Mouse (Mus musculus) heart, embryonic 12.5 days (tissue): ENCODE measurements around the gene Cd101. TPM values are rescaled to one million over a fixed set of nuclear protein-coding genes. Genes with fewer than 3 reads are reported as not detected.
A peak's percentile ranks its signal among the peaks of the same experiment; 100 is the strongest.

Experiments used
- ATAC-seq: fragments of 200-750 bp; cut with Nextera tagmentation; 2 replicates; pipeline ENCODE4 v1.8.0; 2017; ENCODE audit warnings: moderate TSS enrichment, moderate library complexity; ENCODE audit not compliant: insufficient number of reproducible peaks, low FRiP score
- H3K27ac ChIP-seq: fragments of 300-500 bp; sonication (generic); 2 replicates; pipeline ENCODE4 v1.5.1; 2016; ENCODE audit warnings: mild to moderate bottlenecking, moderate library complexity; ENCODE audit not compliant: poor library complexity, severe bottlenecking
- H3K27me3 ChIP-seq: fragments of 300-500 bp; sonication (generic); replicated peaks from 2 replicates; pipeline ENCODE4 v1.6.1; 2016; ENCODE audit warnings: mild to moderate bottlenecking, moderate library complexity
- H3K36me3 ChIP-seq: fragments of 300-500 bp; sonication (generic); 2 replicates; pipeline ENCODE4 v1.6.1; 2016; ENCODE audit warnings: mild to moderate bottlenecking, moderate library complexity
- H3K4me1 ChIP-seq: fragments of 300-500 bp; sonication (generic); replicated peaks from 2 replicates; pipeline ENCODE4 v1.6.1; 2016; ENCODE audit warnings: mild to moderate bottlenecking
- H3K4me2 ChIP-seq: fragments of 300-500 bp; sonication (generic); 2 replicates; pipeline ENCODE4 v1.6.1; 2016; ENCODE audit warnings: mild to moderate bottlenecking, moderate library complexity
- H3K4me3 ChIP-seq: fragments of 300-500 bp; sonication (generic); 2 replicates; pipeline ENCODE4 v1.5.1; 2016; ENCODE audit warnings: mild to moderate bottlenecking
- H3K9ac ChIP-seq: fragments of 300-500 bp; sonication (generic); 2 replicates; pipeline ENCODE4 v1.6.1; 2016; ENCODE audit warnings: mild to moderate bottlenecking, moderate library complexity
- H3K9me3 ChIP-seq: fragments of 300-500 bp; sonication (generic); replicated peaks from 2 replicates; pipeline ENCODE4 v1.6.1; 2016; ENCODE audit warnings: mild to moderate bottlenecking, moderate library complexity
- WGBS: fragments of 180-500 bp; shearing (Covaris S2); methylation state at CpG from one replicate; pipeline ENCODE4 v1.1.7; 2016; 5-methylcytosine and 5-hydroxymethylcytosine counted together
- polyA plus RNA-seq: library from polyadenylated mRNA; unstranded; fragments of >200 nt; fragmentation: Nextera tagmentation; extraction: Ambion mirVana; gene quantifications from 2 replicates; pipeline ENCODE4 v1.2.1, GENCODE M21; 2016

The Cd101 gene
- polyA plus RNA-seq, 1 experiment from 2014 or later, result 0.27 TPM

DNA sequence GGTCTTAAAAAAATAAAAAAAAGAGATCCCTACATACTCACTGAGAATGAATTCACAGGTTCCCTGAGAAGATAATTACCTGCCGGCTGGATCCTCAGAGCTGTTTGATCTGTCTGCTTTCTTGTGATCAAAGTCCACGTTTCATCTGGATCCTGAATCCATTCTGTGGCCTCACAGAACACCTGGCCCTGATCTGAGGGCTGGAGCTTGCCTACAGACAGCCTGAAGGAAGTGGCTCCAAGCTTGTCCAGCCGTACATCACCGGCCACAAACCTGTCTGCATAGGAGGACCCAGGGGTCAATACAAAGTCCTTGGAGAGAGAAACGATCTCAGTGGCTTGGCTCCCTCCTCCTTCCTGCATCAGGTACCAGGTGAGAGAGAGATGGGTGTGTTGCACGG is 10.9 kb downstream of the Cd101 start:
- Histone ChIP-seq H3K4me3 (no peak overlapping the region), H3K9ac (no peak overlapping the region), H3K27me3 (no peaks in the 10 kb centered on the region), H3K4me1 (peaks cover 16% of the 10 kb centered on the region), H3K27ac (no peak overlapping the region), H3K4me2 (no peak overlapping the region), H3K36me3 (no peaks in the 10 kb centered on the region), H3K9me3 (no peaks in the 10 kb centered on the region)
- 82% methylated on average over 6 of the region's 6 CpGs for WGBS
- no peak for ATAC-seq

DNA sequence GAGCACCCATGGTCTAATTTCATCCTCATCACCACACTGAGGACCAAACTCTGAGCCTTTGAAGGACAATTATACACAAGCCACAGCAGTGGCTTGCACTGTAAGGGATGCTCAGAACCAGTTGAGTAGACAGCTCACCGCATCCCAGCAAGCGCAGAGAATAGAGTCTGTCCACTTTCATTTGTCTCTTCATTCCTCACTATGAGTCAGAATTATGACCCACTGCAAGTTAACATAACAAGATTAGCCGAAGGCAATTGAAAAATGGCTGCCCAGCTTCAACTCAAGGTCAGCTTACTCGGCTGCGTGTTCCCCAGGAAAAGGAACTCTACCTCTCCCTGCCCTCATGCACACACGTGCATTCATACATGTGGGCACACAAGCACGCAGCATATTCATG is 13.3 kb downstream of the Cd101 start:
- ATAC-seq, result no peak
- no peaks in the 10 kb centered on the region for H3K36me3 ChIP-seq
- H3K4me3 ChIP-seq, result no peak overlapping the region
- peaks cover 26% of the 10 kb centered on the region for H3K4me1 ChIP-seq
- WGBS, result 84% methylated on average over 7 of the region's 7 CpGs
- H3K27ac ChIP-seq, result no peak overlapping the region
- no peaks in the 10 kb centered on the region for H3K9me3 ChIP-seq
- no peak overlapping the region for H3K4me2 ChIP-seq
- no peak overlapping the region for H3K9ac ChIP-seq
- H3K27me3 ChIP-seq, result no peaks in the 10 kb centered on the region

DNA sequence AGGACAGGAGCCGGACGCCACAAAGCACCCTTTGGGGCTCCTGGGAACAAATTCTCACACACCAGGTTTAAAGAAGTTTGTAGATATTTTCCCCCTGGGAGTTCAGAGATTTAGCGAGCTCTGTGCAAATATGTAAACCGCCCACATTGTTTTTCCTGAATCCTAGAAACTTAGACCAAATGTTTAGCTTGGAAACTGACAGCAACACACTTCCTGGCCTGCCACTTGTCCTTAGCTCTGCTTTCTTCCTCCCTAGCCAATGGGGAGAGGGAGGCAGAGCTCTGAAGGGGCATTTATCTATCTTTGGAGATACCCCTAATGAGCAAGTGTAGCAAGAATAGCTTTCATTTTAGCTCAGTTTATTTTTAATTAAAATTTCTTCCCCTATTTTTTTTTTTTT is 14.1 kb downstream of the Cd101 start:
- H3K27ac ChIP-seq, result peak overlapping the region; percentile 28; the same call in 1 of the 2 replicates
- 39% methylated on average over 4 of the region's 4 CpGs for WGBS
- no peak overlapping the region for H3K9ac ChIP-seq
- no peaks in the 10 kb centered on the region for H3K36me3 ChIP-seq
- no peaks in the 10 kb centered on the region for H3K27me3 ChIP-seq
- peak overlapping the region; percentile 28; the same call in 1 of the 2 replicates for H3K4me2 ChIP-seq
- no peak overlapping the region for H3K4me3 ChIP-seq
- peaks cover 24% of the 10 kb centered on the region for H3K4me1 ChIP-seq
- no peaks in the 10 kb centered on the region for H3K9me3 ChIP-seq
- ATAC-seq, result no peak

DNA sequence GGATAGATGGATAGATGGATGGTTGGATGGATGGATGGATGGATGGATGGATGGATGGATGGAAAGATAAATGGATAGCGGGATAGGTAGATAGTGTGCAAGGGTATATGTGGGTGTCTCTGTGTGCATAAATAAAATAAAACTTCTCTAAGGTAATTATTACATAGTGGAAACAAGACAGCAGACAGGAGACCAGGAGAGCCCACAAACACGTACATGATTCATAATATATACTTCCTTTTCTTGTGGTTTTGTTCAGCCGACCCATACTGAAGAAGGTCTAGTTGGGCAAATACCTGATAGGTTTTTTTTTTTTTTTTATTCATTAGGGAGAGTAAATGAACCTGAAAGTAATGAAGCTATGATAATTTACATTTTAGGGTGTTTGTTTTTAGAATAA is 15.8 kb downstream of the Cd101 start:
- Histone ChIP-seq H3K4me3 (no peak overlapping the region), H3K27ac (no peak overlapping the region), H3K9me3 (no peaks in the 10 kb centered on the region), H3K4me1 (peaks cover 24% of the 10 kb centered on the region), H3K4me2 (no peak overlapping the region), H3K9ac (no peak overlapping the region), H3K27me3 (no peaks in the 10 kb centered on the region), H3K36me3 (no peaks in the 10 kb centered on the region)
- no peak for ATAC-seq
- WGBS, result 90% methylated on average over 3 of the region's 3 CpGs

DNA sequence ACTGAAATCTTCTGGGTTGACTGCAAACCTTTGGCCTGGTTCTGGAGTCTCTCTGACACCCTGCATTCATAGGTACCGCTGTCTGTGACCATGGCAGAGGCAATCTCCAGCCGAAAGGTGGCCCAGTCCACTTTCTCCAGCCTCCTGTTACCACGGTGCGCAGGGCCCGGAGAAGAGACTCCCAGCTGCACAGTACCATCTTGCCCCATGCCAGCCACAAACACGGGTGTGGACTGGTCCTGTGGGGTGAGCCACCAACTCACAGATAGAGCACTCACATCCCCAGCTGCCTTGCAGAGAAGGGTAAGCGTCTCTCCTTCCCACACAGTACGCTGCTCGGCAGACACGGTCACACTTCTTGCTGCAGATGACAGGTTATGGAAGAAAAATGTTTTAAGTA is 16.4 kb downstream of the Cd101 start:
- Histone ChIP-seq H3K36me3 (no peaks in the 10 kb centered on the region), H3K4me1 (peaks cover 24% of the 10 kb centered on the region), H3K9me3 (no peaks in the 10 kb centered on the region), H3K4me2 (no peak overlapping the region), H3K27ac (no peak overlapping the region; the same call in 1 of the 2 replicates), H3K27me3 (no peaks in the 10 kb centered on the region), H3K4me3 (no peak overlapping the region), H3K9ac (no peak overlapping the region)
- WGBS, result 90% methylated on average over 10 of the region's 10 CpGs
- no peak for ATAC-seq

DNA sequence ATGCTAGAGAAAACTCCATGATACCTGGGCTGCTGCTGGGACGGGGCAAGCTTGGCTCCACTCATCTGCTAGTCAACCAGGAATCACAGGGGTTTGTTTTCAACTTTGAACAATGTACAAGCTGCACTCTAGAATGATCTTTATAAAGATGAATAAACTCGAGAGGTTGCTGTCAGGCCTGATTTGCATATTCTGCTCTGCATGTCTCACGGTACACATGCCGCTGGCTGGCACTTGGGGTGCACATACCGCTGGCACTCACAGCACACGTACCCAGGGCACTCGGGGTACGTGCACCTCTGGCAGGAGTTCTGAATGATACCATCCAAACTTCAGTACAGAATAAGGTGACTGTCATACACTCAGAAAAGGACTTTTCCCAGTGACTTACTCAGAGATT is 16.8 kb downstream of the Cd101 start:
- no peak for ATAC-seq
- H3K9me3 ChIP-seq, result no peaks in the 10 kb centered on the region
- WGBS, result 80% methylated on average over 8 of the region's 8 CpGs
- H3K4me3 ChIP-seq, result no peak overlapping the region
- no peak overlapping the region for H3K9ac ChIP-seq
- peaks cover 26% of the 10 kb centered on the region for H3K4me1 ChIP-seq
- no peaks in the 10 kb centered on the region for H3K36me3 ChIP-seq
- no peak overlapping the region for H3K4me2 ChIP-seq
- H3K27me3 ChIP-seq, result no peaks in the 10 kb centered on the region
- H3K27ac ChIP-seq, result 0 out of 2 replicates have a peak overlapping the region, but pooled peaks have one; percentile 35

DNA sequence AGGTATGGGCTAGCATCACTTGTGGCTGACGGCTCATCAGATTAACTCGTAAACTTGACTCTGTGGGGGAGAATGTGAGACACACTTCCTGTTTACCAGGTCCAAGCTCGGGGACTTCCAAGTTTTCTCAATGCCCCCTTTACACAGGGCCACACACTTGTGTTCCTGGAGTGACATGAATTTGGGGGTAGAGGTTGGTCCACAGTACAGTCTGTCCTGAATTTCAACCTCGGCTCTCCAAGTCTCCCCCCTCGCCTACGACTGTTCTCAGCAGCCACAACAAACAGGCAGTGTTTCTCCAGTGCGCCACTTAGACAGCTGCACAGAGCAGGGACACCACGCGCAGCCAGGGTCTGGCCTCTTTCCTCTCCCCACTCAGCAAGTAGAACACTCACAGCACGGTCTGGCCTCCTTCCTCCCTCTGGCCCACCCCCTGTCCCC is 17.2 kb downstream of the Cd101 start:
- H3K4me2 ChIP-seq, result no peak overlapping the region; the same call in 1 of the 2 replicates
- no peak overlapping the region for H3K4me3 ChIP-seq
- no peaks in the 10 kb centered on the region for H3K9me3 ChIP-seq
- ATAC-seq, result peak; percentile 53; the same call in 1 of the 2 replicates
- no peaks in the 10 kb centered on the region for H3K36me3 ChIP-seq
- peaks cover 31% of the 10 kb centered on the region for H3K4me1 ChIP-seq
- 44% methylated on average over 10 of the region's 10 CpGs for WGBS
- no peak overlapping the region for H3K9ac ChIP-seq
- 0 out of 2 replicates have a peak overlapping the region, but pooled peaks have one; percentile 35 for H3K27ac ChIP-seq
- no peaks in the 10 kb centered on the region for H3K27me3 ChIP-seq

DNA sequence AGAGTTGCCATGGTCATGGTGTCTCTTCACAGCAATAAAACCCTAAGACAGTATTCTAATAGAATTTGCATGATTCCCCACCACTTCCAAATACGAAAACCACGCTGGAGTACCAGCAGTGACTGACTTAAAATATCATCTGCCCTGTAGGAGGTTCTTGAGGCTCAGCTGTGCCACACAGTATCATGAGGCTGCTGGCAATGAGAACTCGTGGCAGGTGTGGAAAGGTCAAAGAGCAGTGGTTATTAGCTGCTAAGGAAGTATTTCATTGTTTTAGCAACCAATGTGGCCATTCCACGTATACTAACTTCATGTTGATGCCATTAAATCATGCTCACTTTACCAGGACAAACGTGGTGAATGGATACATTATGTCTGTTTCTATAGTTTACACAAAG is 18.2 kb downstream of the Cd101 start:
- Histone ChIP-seq H3K36me3 (no peaks in the 10 kb centered on the region), H3K4me1 (peaks cover 35% of the 10 kb centered on the region), H3K4me2 (no peak overlapping the region), H3K27ac (no peak overlapping the region), H3K27me3 (no peaks in the 10 kb centered on the region), H3K9ac (no peak overlapping the region), H3K4me3 (no peak overlapping the region), H3K9me3 (no peaks in the 10 kb centered on the region)
- no peak for ATAC-seq
- 71% methylated on average over 5 of the region's 5 CpGs for WGBS

DNA sequence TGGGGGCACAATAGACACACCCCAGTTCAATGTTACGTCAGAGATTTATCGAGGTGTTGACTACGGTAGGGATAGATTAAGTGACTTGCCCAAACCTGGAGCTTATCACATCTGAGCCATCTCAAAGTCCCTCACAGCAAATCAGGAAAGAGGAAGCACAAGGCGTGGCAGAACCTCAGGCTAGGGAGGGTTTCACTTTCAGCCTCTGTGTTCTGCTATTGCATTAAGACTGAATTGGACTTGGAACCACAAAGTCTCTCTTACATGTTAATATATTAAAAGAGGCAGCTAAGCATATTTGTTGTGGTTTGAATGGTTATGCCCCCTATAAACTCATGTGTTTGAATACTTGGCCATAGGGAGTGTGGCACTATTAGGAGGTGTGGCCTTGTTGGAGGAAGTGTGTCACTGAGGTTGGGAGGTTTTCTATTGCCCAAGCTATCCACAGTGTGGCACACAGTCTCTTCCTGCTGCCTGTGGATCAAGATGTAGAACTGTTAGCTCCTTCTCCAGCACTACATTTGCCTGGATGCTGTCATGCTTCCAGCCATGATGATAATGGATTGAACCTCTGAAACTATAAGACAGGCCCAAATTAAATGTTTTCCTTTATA is 18.7 kb downstream of the Cd101 start:
- H3K36me3 ChIP-seq, result no peaks in the 10 kb centered on the region
- H3K4me2 ChIP-seq, result no peak overlapping the region
- H3K27me3 ChIP-seq, result no peaks in the 10 kb centered on the region
- H3K9ac ChIP-seq, result no peak overlapping the region
- H3K9me3 ChIP-seq, result no peaks in the 10 kb centered on the region
- H3K4me1 ChIP-seq, result peaks cover 35% of the 10 kb centered on the region
- no peak overlapping the region for H3K4me3 ChIP-seq
- no peak overlapping the region for H3K27ac ChIP-seq
- 72% methylated on average over 4 of the region's 4 CpGs for WGBS
- no peak for ATAC-seq

DNA sequence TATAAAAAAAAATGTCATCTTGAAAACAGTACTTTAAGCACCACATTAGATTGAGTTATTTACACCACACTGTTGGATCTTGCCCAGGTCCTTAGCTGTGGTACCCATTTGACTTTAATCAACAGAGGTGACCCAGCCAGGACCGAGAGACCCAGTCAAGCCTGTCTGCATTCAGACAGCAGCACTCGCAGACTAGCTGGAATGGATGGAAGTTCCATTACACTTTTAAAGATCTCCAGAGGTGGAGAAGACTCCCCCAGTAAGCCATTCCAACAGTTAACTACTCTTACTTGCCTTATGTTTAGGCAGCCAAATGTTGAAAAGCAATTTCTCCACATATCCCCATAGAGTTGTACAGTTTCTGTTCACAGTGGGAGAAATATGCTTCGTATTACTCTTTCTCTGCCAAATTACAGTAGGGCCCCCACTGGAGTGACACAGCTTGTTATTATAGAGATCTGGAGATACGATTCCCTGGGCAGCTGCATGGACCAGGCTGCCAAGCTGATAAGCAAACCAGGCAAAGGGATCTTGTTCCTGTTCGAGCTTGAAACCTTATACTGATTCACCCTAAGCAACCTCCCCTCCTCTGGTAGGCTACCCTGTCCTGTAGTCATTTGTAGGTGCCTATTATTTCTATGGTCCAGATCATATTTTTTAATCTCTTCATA is 22.1 kb downstream of the Cd101 start:
- Histone ChIP-seq H3K9me3 (no peaks in the 10 kb centered on the region), H3K4me2 (no peak overlapping the region), H3K9ac (no peak overlapping the region), H3K4me3 (no peak overlapping the region), H3K27me3 (no peaks in the 10 kb centered on the region), H3K36me3 (peaks cover 4% of the 10 kb centered on the region; the same call in 1 of the 2 replicates), H3K4me1 (peaks cover 20% of the 10 kb centered on the region), H3K27ac (no peak overlapping the region)
- 56% methylated on average over 5 of the region's 5 CpGs for WGBS
- ATAC-seq, result no peak

DNA sequence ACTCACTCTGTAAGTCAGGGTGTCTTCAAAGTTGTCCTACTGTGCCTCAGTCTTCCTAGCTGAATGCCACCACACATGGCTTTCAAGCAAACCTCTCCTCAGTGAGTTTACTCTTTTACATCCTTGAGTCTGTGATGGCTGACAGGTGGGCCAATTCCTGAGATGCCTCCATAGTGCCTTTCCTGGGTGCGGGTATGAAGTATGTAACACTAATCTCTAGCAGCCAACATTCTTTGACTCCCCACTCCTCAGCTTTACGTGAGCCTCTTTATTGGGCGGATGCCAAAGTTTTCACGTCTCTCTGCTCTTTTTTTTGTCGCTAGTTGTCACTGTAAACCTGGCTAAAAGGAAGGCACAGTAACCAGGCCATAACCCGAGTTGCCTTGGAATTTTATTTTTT is 24.0 kb downstream of the Cd101 start:
- no peak overlapping the region for H3K9ac ChIP-seq
- H3K4me1 ChIP-seq, result peaks cover 14% of the 10 kb centered on the region
- H3K9me3 ChIP-seq, result no peaks in the 10 kb centered on the region
- H3K36me3 ChIP-seq, result peaks cover 4% of the 10 kb centered on the region; the same call in 1 of the 2 replicates
- 60% methylated on average over 6 of the region's 6 CpGs for WGBS
- H3K4me2 ChIP-seq, result no peak overlapping the region
- no peaks in the 10 kb centered on the region for H3K27me3 ChIP-seq
- H3K4me3 ChIP-seq, result no peak overlapping the region
- no peak for ATAC-seq
- H3K27ac ChIP-seq, result no peak overlapping the region
